Mouse (Mus musculus): ENCODE results near the gene Ctdnep1. TPM values are rescaled to one million over a fixed set of nuclear protein-coding genes. Genes with fewer than 3 reads are reported as not detected.

Ctdnep1 gene
- total RNA-seq, 2 experiments from 2014 or later, result 115 TPM

DNA sequence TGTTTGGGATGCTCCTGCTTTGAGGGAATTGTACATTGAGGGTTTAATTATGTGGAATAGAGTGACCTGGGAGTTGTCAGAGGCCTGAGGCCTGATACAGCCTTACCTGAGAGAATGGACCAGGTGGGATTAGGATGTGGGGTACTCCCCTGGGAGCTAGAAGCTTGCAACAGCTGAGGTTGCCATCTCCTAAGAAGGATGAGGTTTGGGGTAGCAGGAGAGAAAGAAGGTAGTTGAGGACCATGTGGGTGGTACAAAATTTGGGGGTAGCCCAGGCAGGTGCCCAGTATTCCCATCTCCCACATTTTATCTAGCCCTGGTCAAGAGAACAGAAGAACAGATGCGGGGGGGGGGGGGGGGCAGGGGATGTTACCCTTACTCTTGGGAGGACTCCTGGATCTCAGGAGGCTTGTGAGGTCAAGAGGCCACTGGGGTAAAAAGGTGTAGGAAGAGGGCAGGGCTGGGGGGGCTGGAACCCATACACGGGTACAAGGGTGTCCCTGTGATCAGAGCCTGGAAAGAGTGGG lies 38.6 kb downstream of the Ctdnep1 start:
- intact Hi-C loops (cut with DNase I), result no loop called here
- DNase-seq (ENCODE audit: low spot score in 2 of 2), result no peak

DNA sequence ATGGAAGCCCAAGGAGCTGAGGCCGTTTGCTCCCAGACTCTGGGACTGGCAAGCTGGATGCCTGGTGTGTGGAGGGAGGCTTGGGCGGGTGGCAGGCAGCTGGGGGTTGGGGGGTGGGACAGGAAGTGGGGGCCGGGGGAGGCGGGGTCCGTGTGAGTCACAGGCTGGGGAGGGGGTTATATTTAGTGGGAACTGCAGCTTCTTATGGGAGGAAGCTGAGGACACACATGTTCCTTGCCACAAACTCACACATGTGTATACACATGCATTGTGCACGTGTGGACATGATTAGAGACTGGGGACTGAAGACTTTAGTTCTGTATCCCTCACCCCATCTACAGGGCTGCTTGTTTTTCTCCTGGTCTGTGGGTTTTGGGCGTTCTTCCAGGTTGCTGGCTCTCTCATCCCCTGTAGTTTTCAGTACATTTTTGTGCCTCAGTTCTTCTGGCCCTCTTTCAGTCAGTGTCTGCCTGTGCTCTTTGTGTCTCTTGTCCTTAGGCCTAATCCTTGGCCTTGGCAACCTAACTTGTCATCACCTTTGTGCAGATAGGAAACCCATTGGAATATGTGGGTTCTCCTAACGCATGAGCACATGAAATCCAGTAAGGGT lies 39.2 kb downstream of the Ctdnep1 start:
- DNase-seq (ENCODE audit: low spot score in 2 of 2), result peak; percentile 61 to 65
- intact Hi-C loops (cut with DNase I), result no loop called here

DNA sequence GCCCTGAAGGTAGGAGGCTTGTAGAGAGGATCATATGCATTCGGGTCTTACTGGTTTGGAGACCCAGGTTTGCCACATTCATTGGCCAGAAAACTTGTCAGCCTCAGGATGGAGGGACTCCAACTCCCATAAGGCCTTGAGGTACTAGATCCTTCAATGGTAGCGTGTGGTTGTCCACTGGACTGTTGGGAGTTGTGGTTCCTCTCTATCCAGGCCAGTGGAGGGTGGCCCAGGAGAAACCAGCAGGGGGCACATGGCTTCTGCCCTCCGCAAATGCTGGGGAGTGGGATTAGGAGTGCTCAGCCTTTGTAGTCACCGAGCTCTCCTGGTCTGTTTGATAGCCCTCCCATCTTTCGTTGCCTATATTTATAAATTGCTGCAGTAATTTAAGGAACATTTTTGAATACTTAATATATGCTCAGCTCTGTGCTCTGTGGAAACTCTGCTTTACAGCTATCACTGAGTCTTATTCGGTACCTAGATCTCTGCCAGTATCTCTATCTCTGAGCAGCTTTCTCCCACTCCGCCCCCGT lies 39.8 kb downstream of the Ctdnep1 start:
- intact Hi-C loops (cut with DNase I), result no loop called here
- peak; percentile 74 to 89 for DNase-seq (ENCODE audit: low spot score in 2 of 2)

DNA sequence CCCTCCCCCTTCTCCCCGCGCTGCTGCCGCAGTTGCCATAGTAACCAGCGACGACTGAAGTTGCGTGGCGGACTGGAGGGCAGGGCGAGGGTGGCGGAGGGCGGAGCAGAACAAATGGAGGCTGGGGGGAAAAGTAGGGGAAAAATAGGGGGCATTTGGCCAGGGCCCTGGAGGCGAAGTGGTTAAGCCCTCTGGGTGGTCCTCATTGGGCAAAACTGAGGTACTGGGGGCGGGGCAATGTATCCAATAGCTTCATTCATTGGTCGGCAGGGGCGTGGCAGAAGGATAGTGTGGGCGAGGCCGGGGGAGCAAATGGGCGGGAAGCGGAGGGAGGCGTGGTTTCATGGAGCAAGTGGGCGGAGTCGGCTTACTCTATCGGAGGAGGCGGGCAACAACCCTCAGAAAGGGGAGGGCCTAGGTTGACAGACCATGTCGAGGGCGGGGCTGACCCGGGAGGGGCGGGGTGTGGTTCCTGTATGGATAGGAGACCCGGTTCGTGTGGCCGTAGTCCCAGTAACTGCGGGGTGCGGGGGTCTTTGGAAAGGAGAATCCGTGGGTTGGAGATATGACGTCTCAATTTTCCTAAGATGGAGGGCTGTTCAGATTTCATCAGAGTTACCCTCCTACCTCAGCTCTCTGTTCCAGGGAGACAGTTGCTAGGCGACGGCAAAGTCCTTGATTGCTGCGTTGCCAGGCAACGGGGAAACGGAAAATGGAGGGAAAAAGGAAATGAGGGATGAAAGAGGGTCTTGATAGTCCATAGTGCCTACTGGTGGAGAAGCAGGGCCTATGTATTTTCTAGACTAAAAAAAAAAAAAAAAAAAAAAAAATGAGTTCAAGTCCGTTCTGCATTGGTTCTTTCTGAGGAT lies 40.5 kb downstream of the Ctdnep1 start:
- intact Hi-C loops (cut with DNase I), result no loop called here
- DNase-seq (ENCODE audit: low spot score in 2 of 2), result peak; percentile 98 to 99

- no peak for DNase-seq (ENCODE audit: low spot score in 2 of 2)
- intact Hi-C loops (cut with DNase I), result no loop called here
These were observed 42.7 kb downstream of the Ctdnep1 start for GRCm38 (mm10) chr11:70023481-70024150.

GRCm38 (mm10) chr11:70024151-70024514 lies 43.2 kb downstream of the Ctdnep1 start:
- intact Hi-C loops (cut with DNase I), result no loop called here
- DNase-seq (ENCODE audit: low spot score in 2 of 2), result no peak

- DNase-seq (ENCODE audit: low spot score in 2 of 2), result no peak
- intact Hi-C loops (cut with DNase I), result no loop called here
These were observed 45.7 kb downstream of the Ctdnep1 start for GRCm38 (mm10) chr11:70026689-70027088.

- no peak for DNase-seq (ENCODE audit: low spot score in 2 of 2)
- intact Hi-C loops (cut with DNase I), result no loop called here
These were observed 46.4 kb downstream of the Ctdnep1 start for GRCm38 (mm10) chr11:70027397-70027796.

- no peak for DNase-seq (ENCODE audit: low spot score in 2 of 2)
- intact Hi-C loops (cut with DNase I), result no loop called here
These were observed 47.6 kb downstream of the Ctdnep1 start for GRCm38 (mm10) chr11:70028401-70029129.

DNA sequence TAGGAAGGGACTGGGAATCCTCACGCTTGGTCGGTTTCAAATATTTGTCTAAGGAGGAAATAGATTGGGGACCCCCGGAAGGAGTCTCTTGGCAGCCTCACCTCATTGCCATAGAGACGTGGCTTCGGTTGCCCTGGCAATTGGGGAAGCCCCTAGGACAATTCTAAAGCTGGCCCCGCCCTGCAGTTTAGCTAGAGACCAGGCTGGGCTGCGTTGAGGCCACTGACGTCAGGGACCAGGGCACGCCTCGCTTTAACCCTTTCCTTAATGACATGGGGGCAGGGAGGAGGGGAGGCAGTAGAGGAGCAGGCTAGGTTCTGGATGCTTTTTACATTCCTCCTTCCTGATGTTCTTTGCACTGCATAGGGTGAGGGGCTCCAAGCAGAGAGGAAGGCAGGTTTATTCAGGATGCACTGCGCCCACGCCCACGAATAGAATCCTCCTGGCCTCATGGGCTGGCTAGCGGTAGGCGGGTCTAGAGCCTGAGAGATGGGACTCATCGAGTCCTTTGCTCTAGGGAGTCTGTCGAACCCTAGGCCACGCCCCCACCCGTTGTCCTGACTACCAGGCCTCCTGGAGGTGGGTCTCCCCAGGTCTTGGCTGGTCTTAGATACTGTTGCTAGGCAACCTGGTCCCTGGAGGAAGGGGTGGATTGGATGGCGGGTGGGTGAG lies 48.3 kb downstream of the Ctdnep1 start:
- intact Hi-C loops (cut with DNase I), result no loop called here
- DNase-seq (ENCODE audit: low spot score in 2 of 2), result peak; percentile 85 to 96

GRCm38 (mm10) chr11:70029829-70030550 lies 49.0 kb downstream of the Ctdnep1 start:
- no peak for DNase-seq (ENCODE audit: low spot score in 2 of 2)
- intact Hi-C loops (cut with DNase I), result no loop called here

GRCm38 (mm10) chr11:70030651-70031320 lies 49.8 kb downstream of the Ctdnep1 start:
- intact Hi-C loops (cut with DNase I), result no loop called here
- no peak for DNase-seq (ENCODE audit: low spot score in 2 of 2)

GRCm38 (mm10) chr11:70031321-70031670 lies 50.3 kb downstream of the Ctdnep1 start:
- intact Hi-C loops (cut with DNase I), result no loop called here
- no peak for DNase-seq (ENCODE audit: low spot score in 2 of 2)

GRCm38 (mm10) chr11:70038174-70038573 lies 57.2 kb downstream of the Ctdnep1 start:
- intact Hi-C loops (cut with DNase I), result no loop called here
- DNase-seq (ENCODE audit: low spot score in 2 of 2), result no peak

- no peak for DNase-seq (ENCODE audit: low spot score in 2 of 2)
- intact Hi-C loops (cut with DNase I), result no loop called here
These were observed 58.7 kb downstream of the Ctdnep1 start for GRCm38 (mm10) chr11:70039631-70040030.

DNA sequence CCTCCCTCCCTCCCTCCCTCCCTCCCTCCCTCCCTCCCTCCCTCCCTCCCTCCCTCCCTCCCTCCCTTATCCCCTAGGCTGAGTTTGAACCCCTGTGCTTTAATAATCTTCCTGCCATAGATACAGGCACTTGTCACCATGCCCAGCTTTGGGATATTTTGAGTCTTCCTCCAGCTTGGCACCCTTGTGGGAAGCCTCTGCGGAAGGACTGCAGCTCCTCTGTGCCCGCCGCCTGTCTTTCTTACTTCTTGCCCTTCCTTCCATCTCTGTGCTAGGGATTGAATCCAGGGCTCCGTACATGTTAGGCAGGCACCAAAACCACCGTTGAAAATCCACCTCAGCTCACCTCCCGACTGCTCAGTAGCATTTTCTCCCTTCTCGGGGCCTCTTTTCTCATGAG lies 59.2 kb downstream of the Ctdnep1 start:
- DNase-seq (ENCODE audit: low spot score in 2 of 2), result no peak
- intact Hi-C loops (cut with DNase I), result no loop called here
